Mouse (Mus musculus) mouse embryonic stem cell (cell line): ENCODE measurements around the gene Nf2.
"Not testable (repeated sequence)": the region's sequence is repeated elsewhere in the genome, so short reads cannot be mapped to it uniquely, and the experiment has no call there.

ENCODE experiments used
- in situ Hi-C, 2 experiments: fragments of 300-500 bp; cut with MboI; formaldehyde crosslinking; loops; 1 replicate in 1 of 2; 3 replicates in 1 of 2; pipeline ENCODE4 v1.14.3; 2019 to 2020; ENCODE audit warnings: low sequenced_read_pairs in 2 of 2, low pct_unique_long_range_greater_than_20kb in 1 of 2, mixed read lengths in 1 of 2; ENCODE audit not compliant: unreplicated experiment in 1 of 2

Gene Nf2

DNA sequence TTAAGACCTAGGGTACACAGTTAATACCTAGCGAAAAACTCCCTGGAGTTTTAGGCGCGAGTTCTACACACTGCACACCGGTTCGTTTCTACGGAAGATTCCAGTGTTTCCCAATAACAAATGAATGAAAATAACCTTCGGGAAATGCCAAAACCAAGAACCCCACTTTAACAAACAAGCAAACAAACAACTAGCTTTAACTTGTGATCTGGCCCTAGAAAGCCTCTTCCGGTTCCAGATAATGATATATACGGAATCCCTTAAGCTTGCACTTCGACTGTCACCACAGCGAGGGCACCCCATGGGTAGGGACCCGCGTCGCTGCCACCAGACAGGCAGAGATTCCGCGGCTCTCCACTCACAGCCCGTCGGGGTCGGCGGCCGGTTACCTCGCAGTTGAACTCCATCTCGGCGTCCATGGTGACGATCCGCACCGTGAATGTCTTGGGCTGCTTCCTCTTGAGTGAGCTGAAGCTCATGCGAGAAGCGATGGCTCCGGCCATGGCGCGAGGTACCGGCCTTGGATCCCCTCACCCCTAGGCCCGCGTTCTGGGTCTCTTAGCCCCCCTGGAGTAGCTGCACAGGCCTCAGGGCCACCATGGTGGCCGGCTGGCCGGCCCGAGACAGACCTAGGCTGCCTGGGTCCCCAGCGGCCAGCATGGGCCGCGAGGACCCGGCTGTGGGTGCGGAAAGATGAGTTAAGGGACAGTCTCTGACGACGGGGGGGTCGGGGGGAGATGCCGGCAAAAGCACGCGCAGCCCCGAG lies 670 bp downstream of the Nf2 start:
- in situ Hi-C loops, result no loop called here

DNA sequence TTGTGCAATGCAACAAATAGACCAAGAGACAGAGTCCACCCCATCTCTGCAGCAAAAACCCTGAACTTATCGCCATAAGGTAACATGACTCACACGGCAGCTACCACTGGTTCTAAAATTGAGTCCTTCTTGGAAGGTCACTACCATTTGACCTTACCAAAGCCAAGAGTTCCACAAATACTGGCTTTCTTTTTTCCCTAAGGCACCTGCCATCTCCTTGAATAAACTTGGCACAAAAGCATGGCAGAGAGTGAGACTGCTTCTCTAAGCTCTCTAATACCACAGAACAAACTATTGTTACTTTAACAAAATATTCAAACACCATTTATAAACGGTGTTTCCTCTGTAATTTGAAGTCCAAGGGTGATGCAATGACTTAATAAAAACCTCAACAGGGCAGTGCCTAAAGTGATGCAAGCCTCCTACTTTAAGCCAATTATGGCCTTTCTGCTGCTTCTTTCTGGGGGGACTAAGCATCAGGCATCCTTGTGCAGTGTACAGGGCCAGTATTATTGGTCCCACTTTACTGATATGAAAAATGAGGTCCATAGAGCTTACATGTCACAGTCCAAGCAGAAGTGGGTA lies 8.3 kb downstream of the Nf2 start:
- in situ Hi-C loops, result no loop called here

DNA sequence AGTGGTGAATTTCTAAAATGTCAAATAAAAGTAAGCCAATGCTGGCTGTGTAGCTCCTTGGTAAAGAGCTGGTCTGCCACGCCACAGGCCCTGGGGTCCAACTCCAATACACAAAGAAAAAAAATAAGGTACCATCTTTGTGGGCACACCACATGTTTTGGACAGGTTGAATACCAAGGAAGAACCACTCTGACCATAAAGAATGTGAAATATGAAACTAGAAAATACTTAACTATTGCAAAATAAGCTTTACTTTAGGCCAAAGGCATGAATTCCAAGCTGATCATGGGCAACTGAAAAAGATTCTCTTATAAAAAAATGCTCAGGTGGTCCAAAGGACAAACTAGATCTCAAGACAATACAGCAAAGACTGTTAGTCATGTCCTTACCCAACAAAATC lies 11.1 kb downstream of the Nf2 start:
- in situ Hi-C loops, result no loop called here

DNA sequence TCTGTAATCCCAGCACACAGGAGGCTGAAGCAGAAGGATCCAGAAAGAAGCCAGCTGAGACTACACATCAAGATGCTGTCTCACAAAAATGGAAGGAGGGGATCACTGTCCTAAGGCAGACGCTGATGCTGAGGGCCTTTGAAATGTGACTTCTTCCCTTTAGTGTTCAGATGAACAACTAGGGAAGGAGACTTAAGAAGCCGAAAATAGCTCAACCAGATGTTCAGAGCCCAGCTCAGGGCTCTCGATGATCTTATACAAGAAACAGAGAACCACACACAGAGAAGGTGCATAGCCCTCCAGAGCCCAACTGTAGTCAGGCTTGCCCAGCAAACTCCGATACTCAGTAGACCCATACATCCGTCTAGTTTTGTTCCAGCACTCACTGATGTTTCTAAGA lies 12.0 kb downstream of the Nf2 start:
- in situ Hi-C loops, result no loop called here

DNA sequence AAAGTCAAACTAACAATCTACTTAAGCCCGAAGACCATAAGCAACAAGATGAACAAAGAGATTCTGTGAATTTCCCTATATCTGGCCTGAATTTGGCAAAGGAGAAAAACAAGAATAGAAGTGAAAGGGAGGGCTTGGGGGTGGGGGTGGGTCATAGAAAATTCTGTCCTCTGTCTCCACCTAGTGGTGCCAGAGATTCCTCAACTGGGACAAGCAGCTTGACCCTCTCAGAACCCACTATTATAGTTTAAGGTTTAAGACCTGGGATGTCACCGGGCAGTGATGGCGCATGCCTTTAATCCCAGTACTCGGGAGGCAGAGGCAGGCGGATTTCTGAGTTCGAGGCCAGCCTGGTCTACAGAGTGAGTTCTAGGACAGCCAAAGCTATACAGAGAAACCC lies 12.6 kb downstream of the Nf2 start:
- in situ Hi-C loops, result no loop called here

DNA sequence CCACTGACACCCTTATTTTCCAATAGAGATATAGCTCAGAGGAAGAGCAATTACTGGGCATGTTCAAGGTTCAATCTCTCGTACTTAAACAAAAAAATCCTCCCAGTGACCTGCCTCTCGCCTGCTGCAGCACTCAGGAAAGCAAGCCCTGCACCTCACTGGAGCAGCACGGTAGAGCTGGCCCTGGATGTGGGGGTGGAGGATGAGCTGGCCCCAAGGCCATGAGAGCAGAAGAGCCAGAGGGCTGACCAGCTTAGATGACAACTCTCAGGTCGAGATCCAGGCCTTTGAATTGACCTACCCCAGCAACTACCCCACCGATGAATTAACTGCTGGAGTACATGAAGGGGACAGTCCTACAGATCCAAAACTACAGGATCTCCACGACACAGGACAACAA lies 13.9 kb downstream of the Nf2 start:
- in situ Hi-C loops, result no loop called here

DNA sequence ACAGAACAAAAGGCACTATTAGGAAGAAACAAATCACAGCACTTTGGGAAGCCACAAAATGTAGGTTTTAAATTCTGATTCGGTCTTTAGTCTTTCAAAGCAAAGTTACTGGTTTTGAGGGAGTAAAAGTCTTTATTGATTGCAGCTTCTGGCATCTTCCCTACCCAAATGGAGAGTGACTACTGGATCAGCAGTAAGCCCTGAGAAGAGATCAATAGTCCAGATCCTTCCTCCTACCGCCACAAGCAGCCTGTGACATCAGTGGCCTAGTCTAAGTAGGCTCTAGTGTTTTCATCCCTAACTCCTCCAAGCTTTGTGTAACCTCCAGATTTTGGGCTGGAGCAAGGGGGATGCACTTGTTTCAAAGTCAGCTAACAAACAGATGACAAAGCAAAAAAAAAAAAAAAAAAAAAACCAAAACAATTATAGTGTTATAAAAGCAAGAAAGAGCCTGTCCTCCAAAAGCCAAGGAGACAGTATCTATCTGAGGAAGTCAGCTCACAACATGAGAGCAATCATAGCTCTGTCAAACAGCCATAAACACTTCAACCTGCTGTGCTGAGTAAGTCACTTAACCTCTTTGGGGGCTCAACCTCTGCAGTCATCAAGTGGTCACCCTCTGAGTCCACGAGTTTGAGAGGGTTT lies 15.9 kb downstream of the Nf2 start:
- in situ Hi-C loops, result no loop called here

DNA sequence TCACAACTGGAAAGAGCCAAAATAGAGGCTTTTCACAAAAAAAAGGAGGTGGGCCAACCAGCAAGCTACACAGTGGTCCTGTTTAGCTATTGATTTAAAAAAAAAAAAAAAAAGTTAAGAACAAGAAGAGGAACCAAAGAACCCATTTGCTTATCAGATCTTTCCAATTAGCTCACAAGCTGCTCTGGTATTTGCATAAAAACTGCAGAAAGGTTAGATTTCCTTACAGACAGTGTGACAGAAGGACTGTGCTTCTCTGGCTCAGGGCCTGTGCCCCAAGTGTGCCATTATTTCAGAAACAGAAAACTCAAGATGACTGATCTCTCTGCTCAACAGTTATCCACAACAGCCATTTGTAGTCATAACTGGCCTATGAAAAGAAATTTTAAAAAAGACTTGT lies 18.3 kb downstream of the Nf2 start:
- in situ Hi-C loops, result no loop called here

DNA sequence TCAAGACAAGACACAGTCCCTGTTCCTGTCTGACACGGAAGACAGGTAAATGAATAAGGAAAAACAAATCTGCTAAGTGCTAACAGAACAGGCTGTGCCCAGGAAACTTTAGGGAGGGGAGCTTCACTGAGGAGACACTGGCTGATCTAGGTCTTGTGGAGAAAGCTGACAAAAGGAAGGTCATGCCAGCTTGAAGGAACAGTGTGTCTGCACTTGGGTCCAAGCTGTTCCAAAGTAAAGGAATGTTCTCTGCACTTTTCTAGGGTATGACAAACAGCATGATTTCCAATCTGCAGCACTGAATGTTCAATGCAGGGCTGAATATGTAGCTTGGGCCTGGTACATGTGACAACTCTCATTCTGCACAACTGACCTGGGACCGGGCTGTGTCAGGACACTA lies 21.4 kb downstream of the Nf2 start:
- in situ Hi-C loops, result no loop called here

DNA sequence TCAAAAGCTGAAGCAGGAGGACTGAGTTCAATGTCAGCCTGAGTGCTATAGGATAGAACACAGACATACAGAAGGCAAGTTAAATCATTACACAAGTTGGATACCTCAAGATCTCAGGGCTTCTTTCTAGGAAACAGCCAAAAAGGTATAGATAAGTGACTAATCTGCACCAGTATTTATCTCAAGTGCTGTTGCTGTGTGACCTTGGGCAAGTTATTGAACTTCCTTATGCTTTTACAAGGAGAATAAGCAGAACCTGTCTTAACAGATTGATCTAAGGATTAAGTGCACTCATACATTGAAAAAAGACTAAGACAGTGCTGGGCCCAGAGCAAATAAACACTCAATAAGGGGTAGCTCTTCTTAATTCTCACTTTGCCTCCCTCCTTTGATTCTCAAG lies 22.0 kb downstream of the Nf2 start:
- in situ Hi-C loops, result no loop called here

DNA sequence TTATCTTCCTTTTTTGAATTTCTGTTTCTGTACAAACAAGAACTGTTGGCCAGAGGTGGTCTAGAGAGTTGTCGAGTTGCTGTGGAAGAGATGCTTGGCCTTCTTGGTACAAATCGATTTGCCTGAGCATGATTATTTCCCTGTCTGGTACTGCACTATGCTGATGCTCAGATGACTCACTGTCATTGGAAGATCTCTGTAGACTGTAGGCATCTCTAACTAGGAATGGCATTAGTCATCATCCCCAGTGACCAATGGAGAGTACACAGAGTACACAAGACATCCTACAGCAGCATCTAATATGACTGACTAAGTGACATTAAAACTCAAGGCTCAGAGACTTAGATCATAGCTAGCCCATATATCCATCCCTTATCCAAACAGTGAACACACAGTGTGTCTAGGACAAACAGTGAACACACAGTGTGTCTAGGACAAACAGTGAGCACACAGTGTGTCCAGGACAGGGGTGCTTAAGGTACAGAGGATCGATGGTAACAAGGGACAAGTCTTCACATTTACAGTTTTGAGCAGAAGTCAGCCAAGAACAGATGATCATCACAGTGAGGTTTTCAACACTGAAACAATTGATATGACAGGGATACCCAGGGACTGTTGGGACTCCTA lies 23.1 kb downstream of the Nf2 start:
- in situ Hi-C loops, result no loop called here

DNA sequence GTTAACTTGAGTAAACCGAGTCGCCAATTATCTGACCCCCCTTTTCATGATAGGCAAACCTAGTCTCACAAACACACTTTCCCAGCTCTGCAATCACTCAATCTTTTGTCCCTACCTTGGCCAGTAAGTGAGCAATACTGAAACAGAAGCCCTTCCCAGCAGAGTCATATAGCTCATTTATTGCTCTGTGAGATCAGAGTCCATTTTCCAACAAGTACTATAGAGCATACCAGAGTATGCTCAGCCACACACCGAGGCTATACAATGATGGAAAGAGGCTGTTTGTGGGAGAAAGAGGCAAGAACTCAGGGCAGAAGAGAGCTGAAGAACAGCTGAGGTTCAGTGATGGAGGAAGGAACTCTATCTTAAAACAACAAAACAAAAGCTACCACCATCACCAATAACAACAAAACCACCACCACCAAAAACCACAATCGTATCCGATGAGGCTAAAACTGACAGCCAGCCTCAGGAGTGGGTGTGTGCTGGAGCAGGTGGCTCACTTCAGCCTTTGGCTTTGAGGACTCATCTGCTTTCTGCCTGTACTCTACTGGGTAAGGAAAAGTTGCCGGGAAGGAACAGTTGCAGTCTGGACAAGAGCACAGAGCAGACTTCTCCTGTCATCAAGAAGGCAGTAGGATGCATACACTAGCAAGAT lies 25.6 kb downstream of the Nf2 start:
- in situ Hi-C loops, result no loop called here

DNA sequence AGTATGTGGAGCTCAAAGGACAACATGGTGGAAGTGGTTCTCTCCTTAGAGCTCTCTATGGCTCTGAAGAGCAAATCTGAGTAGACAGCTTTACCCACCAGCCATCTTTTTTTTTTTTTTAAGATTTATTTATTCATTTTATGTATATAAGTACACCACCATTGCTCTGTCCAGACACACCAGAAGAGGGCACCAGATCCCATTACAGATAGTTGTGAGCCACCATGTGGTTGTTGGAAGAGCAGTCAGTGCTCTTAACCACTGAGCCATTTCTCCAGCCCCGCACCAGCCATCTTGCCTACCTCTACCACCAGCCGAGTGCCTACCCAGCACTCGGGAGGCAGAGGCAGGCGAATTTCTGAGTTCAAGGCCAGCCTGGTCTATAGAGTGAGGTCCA lies 26.9 kb downstream of the Nf2 start:
- in situ Hi-C loops, result not testable (repeated sequence)

DNA sequence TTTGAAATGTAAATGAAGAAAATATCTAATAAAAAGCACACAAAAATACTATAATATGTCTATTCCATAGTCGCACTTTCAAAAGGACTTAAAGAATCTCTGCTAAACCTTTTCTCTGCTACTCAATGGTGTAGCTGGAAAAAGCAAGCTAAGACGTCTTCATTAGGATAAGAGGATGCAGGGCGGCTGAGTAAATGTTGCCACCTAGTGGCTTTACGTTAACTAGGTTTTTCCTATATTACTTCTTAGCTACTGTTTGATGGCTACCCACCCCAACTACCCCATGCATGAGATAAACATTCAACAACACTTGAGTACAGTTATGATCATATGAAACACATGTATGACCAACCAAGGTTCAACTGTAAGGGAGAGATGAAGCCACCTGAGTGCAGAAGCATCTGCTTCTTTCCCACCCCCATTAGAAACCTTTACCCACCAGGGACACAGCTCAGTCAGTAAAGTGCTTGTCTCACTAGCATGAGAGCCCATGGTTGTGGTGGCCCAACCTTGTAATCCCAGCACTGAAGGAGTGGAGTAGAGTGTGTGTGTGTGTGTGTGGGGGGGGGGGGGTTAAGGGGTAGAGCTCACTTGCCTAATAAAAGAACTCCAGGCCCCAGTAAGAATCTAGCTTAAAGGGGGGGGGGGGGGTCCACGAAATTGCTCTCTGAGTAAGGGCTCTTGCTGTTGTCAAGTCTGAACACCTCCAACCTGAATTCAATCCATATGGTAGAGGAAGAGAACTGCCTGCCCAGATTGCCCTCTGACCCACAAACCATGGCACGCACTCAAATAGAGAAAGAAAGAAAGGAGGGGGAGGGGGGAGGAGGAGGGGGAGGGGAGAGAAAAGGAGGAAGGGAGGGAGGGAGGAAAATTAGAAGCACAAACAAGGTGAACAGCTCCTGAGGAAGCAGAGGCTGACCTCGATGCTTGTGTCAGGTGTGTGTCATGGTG lies 27.6 kb downstream of the Nf2 start:
- in situ Hi-C loops, result no loop called here

DNA sequence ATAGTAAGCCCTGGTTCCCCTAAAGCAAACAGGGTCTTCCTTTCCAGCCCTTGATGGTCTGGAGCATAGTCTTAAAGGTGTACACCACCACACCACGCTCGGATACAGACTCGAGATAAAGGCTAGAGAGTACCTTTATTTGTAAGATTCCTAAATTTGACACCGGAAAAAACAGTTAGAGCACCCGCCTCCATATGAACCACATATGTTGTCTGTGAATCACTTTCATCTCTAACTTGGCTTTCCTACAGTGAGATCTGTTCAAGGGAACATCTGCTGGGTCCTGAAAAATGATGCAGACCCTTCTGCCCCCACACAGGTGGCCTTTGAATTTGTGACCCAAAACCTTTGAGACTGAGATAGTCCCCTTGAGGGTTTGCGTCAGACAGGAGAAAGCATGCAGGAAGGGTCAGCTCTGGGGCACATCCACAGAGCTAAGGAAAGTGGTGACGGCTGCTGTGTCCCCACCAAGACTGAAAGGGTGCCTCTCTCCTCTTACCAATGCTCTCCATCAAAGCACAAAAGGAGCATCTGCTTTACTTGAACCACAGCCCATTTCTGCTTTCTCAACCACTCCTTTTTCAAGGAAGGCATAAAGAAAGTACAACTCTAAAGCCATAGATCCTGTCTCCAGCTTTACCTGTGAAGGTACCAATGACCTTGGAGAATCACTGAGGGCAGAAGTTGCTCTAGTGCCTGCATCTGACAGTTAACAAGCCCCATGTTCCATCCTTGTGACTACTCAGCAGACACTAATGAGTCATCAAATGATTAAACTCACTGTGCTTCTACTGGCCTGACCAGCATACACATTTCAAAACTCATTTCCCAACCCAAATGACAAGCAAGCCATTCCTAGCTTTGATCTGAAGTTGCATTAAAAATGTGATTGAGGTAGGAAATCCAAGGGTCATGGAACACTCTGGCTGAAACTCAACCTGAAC lies 34.6 kb downstream of the Nf2 start:
- in situ Hi-C loops, result no loop called here

DNA sequence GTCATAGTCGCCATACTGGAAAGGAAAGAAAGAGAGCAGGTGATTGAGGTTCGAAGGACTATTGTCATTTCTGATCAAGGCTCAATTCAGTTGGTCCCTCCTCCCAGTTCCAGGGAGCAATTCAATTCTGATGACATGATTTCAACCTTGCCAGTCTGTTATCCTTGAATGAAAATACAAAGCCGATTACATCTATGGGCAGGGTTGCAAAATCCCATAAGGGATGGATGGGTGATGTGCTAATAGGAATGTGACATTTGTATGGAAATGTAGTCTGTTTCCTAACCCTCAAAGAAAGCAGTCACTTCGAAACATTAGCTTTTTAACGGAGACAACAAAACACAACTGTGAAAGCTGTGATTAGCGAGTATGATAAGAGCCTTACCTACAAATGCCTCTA lies 41.0 kb downstream of the Nf2 start:
- in situ Hi-C loops, result no loop called here

DNA sequence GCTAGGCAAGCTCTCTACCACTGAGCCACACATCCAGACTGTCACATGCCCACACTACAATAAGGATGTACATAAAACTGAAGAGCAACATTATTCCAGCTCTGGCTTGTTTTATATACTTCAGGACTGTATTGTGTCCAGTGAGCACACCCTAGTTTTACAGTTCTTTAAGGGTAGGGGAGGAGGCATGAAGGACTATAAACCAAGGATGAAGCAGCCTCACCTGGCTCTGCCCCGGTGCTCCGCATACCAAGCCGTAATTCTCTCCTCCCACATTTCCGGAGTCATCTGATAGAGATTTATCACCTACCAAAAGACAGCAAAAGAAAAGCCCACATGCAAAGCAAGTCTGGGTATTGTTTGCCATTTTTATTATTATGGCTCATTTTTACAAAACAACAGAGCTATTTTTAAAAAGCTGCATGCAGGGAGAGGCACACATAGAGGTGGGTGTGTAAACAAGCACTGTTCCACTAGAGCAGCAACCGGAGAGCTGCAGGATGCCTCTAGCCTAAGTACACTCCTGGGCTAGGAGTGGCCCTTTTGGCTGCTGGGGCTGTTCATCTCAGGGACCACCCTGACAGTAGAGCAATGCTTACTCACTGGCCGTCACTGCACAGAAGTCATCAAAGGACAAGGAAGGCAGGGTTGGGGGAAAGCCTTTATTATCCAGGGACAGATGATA lies 43.2 kb downstream of the Nf2 start:
- in situ Hi-C loops, result no loop called here
